Mouse (Mus musculus) limb, embryonic 14.5 days (tissue): Measurements from ENCODE around the gene Alg5. TPM values are rescaled to one million over a fixed set of nuclear protein-coding genes. Genes with fewer than 3 reads are reported as not detected.

Experiments used
- ATAC-seq: fragments of 200-750 bp; cut with Nextera tagmentation; 2 replicates; pipeline ENCODE4 v1.8.0; 2017; ENCODE audit warnings: low read depth, moderate number of reproducible peaks, moderate TSS enrichment; ENCODE audit not compliant: low FRiP score
- DNase-seq: peaks from one replicate; pipeline ENCODE4 v3.0.0-alpha.2; 2015; ENCODE audit warnings: low spot score
- H3K27ac ChIP-seq: fragments of 300-500 bp; sonication (generic); replicated peaks from 2 replicates; pipeline ENCODE4 v1.5.1; 2014; ENCODE audit warnings: low read depth, mild to moderate bottlenecking, low read length, moderate library complexity, mixed read lengths
- H3K27me3 ChIP-seq: fragments of 300-500 bp; sonication (generic); 2 replicates; pipeline ENCODE4 v1.6.1; 2014; ENCODE audit warnings: low read length, mixed read lengths; ENCODE audit not compliant: control insufficient read depth, insufficient read depth
- H3K36me3 ChIP-seq: fragments of 300-500 bp; sonication (generic); 2 replicates; pipeline ENCODE4 v1.6.1; 2014; ENCODE audit warnings: mild to moderate bottlenecking, low read length, moderate library complexity, mixed read lengths; ENCODE audit not compliant: control insufficient read depth, insufficient read depth
- H3K4me1 ChIP-seq: fragments of 300-500 bp; sonication (generic); 2 replicates; pipeline ENCODE4 v1.6.1; 2014; ENCODE audit warnings: antibody characterized with exemption, low read length, mixed read lengths; ENCODE audit not compliant: control insufficient read depth, insufficient read depth
- H3K4me2 ChIP-seq: fragments of 300-500 bp; sonication (generic); replicated peaks from 2 replicates; pipeline ENCODE4 v1.6.1; 2014; ENCODE audit warnings: low read depth, mild to moderate bottlenecking, low read length, moderate library complexity; ENCODE audit not compliant: severe bottlenecking
- H3K4me3 ChIP-seq: fragments of 300-500 bp; sonication (generic); replicated peaks from 2 replicates; pipeline ENCODE4 v1.5.1; 2014; ENCODE audit warnings: low read length
- H3K9ac ChIP-seq: fragments of 300-500 bp; sonication (generic); 2 replicates; pipeline ENCODE4 v1.6.1; 2014; ENCODE audit warnings: mild to moderate bottlenecking, low read depth, low read length, moderate library complexity; ENCODE audit not compliant: severe bottlenecking
- H3K9me3 ChIP-seq: fragments of 300-500 bp; sonication (generic); 2 replicates; pipeline ENCODE4 v1.6.1; 2016; ENCODE audit warnings: low read length; ENCODE audit not compliant: control insufficient read depth
- POLR2A ChIP-seq: fragments of 200-500 bp; IDR thresholded peaks from 2 replicates; pipeline ENCODE4 v1.8.0; 2012; ENCODE audit warnings: inconsistent platforms, mild to moderate bottlenecking, moderate library complexity, borderline replicate concordance; ENCODE audit not compliant: insufficient read depth, insufficient read length; ENCODE audit errors: extremely low read depth
- WGBS: fragments of 180-500 bp; shearing (Covaris S2); extraction: QIAGEN DNeasy Blood & Tissue Kit; methylation state at CpG from one replicate; pipeline ENCODE4 v1.1.7; 2014; 5-methylcytosine and 5-hydroxymethylcytosine counted together
- polyA plus RNA-seq, 2 experiments: library from polyadenylated mRNA; depleted of rRNA in 1 of 2; stranded (reverse) in 1 of 2; unstranded in 1 of 2; fragments of >200 nt; fragmentation: Nextera tagmentation in 1 of 2; extraction: Ambion mirVana in 1 of 2; gene quantifications; 2 replicates each; pipeline versions ENCODE4 v1.2.1 to v1.2.3; 2012 to 2014

Alg5 gene
- polyA plus RNA-seq, 2 experiments: 43.0 to 67.5 TPM

- no peaks in the 10 kb centered on the region for H3K4me1 ChIP-seq
- H3K4me3 ChIP-seq: no peak overlapping the region
- no peak overlapping the region for H3K27ac ChIP-seq
- no peak overlapping the region for H3K4me2 ChIP-seq
- 97% methylated on average over 11 of the region's 11 CpGs for WGBS
- no peaks in the 10 kb centered on the region for H3K27me3 ChIP-seq
- no peak overlapping the region for H3K9ac ChIP-seq
- no peaks in the 10 kb centered on the region for H3K9me3 ChIP-seq
- ATAC-seq: no peak
- peaks cover 84% of the 10 kb centered on the region for H3K36me3 ChIP-seq
- TF ChIP-seq POLR2A: no peak
- DNase-seq: no peak
Measured at GRCm38 (mm10) chr3:54741965-54742364, 6.6 kb downstream of the Alg5 start.

- no peaks in the 10 kb centered on the region for H3K4me1 ChIP-seq
- no peak for TF ChIP-seq POLR2A
- 53% methylated on average over 5 of the region's 5 CpGs for WGBS
- ATAC-seq: no peak
- no peaks in the 10 kb centered on the region for H3K9me3 ChIP-seq
- H3K4me2 ChIP-seq: no peak overlapping the region
- no peak for DNase-seq
- no peak overlapping the region for H3K9ac ChIP-seq
- H3K27ac ChIP-seq: no peak overlapping the region
- no peaks in the 10 kb centered on the region for H3K27me3 ChIP-seq
- no peak overlapping the region for H3K4me3 ChIP-seq
- H3K36me3 ChIP-seq: peaks cover 96% of the 10 kb centered on the region
Measured at GRCm38 (mm10) chr3:54745799-54746198, 10.5 kb downstream of the Alg5 start.

DNA sequence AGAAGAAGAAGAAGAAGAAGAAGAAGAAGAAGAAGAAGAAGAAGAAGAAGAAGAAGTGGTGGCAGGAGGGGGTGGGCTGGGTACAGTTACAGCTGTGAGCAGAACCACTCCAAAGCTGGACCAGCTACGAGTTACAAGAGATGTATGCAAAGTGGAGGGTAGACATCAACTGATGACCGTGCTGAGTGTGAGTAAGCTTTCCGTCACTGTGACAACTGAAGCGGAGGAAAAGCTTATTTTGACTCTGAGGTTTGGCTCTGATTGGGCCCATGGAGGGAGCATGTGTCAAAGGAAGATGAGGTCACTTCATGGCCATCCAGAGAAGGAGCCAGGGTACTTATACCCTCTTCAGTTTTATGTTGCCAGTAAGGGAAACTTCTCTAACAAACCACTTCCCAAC, 18.1 kb downstream of the Alg5 start:
- peaks cover 30% of the 10 kb centered on the region for H3K36me3 ChIP-seq
- DNase-seq: no peak
- peaks cover 11% of the 10 kb centered on the region for H3K4me1 ChIP-seq
- no peak for TF ChIP-seq POLR2A
- H3K4me2 ChIP-seq: no peak overlapping the region
- no peak for ATAC-seq
- no peak overlapping the region for H3K9ac ChIP-seq
- H3K27me3 ChIP-seq: no peaks in the 10 kb centered on the region
- H3K9me3 ChIP-seq: no peaks in the 10 kb centered on the region
- H3K27ac ChIP-seq: no peak overlapping the region
- 73% methylated on average over 4 of the region's 4 CpGs for WGBS
- H3K4me3 ChIP-seq: no peak overlapping the region

GRCm38 (mm10) chr3:54755145-54756041, 20.1 kb downstream of the Alg5 start, which contains the start of gene Smad9:
Gene Smad9 (plus strand): TSS chr3:54755582.
- Histone ChIP-seq H3K4me2 (peak within 1 kb of the TSS; percentile 98), H3K27me3 (no peaks in the 10 kb centered on the region), H3K4me3 (peak within 1 kb of the TSS; percentile 75), H3K9me3 (no peaks in the 10 kb centered on the region), H3K36me3 (peaks cover 10% of the 10 kb centered on the region), H3K4me1 (peaks cover 11% of the 10 kb centered on the region), H3K27ac (peak within 1 kb of the TSS; percentile 77), H3K9ac (peak within 1 kb of the TSS; percentile 76)
- ATAC-seq: peak; percentile 87
- DNase-seq: peak; percentile 66
- TF ChIP-seq POLR2A: no peak
- WGBS: under 1% methylated on average over 52 of the region's 66 CpGs

DNA sequence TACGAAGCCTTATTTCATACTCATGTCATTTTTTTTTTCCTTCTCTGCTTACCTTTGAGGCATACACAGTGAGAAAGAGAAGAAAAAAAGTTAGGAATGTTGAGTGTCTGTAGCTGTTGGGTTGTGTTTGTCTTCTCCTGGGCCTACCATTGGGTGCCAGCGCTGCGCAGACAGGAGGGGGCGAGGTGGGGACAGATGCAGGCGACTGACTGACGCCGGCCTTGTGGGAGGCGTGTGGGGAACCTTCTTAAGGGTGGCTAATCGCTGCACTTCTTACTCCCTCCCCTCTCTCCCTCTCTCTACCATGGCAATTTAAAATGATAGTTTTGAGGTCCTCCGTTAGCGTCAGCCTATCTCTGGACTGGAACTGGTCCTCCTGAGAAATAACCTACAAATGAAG, 20.7 kb downstream of the Alg5 start:
- Histone ChIP-seq H3K9me3 (no peaks in the 10 kb centered on the region), H3K27me3 (no peaks in the 10 kb centered on the region), H3K4me1 (peaks cover 11% of the 10 kb centered on the region), H3K27ac (peak overlapping the region; percentile 77; the same call in 1 of the 2 replicates), H3K9ac (peak overlapping the region; percentile 76), H3K36me3 (0 out of 2 replicates have a peak, but pooled peaks cover 5% of the 10 kb centered on the region), H3K4me3 (peak overlapping the region; percentile 75), H3K4me2 (peak overlapping the region; percentile 98)
- peak; percentile 16 for DNase-seq
- no peak for ATAC-seq
- TF ChIP-seq POLR2A: no peak
- 2% methylated on average over 11 of the region's 11 CpGs for WGBS
